ENCODE assay signal across 10 mouse cellular contexts in genomic region chr11:4308060-4308513, GRCm38 (mm10). TPM values are rescaled to one million over a fixed set of nuclear protein-coding genes. Genes with fewer than 3 reads are reported as not detected.
A peak's percentile ranks its signal among the peaks of the same experiment; 100 is the strongest.
DNase-seq lines count a peak whose midpoint lies in the region; ATAC-seq and TF ChIP-seq lines count a peak whose summit lies in the region.
"Had no signal": no experiment of that assay in that cellular context is flagged by ENCODE, and none has a peak within 500 bp of the region (broad histone marks: within the 10 kb centered on the region; RNA-seq: fewer than 3 reads in every experiment).

No protein-coding gene starts in this region.

- 0 out of 2 replicates have a peak, but pooled peaks have one; percentile 27 for TF ChIP-seq EP300 in lung, postnatal 0 days (IDR thresholded peaks at IDR 0.05)

- TF ChIP-seq CTCF in lung, postnatal 0 days (IDR thresholded peaks at IDR 0.05), result no peak
- TF ChIP-seq CTCF in thymus, adult 2 months (IDR thresholded peaks at IDR 0.05; ENCODE audit: borderline replicate concordance, control insufficient read depth, extremely low read depth, insufficient read depth, low read length, poor library complexity), result no peak

- no peaks in the 10 kb centered on the region for H3K9me3 ChIP-seq in hindbrain, embryonic 12.5 days (replicated peaks)
- H3K9me3 ChIP-seq in hindbrain, embryonic 14.5 days (ENCODE audit: control insufficient read depth, low read length), result no peaks in the 10 kb centered on the region
- H3K9me3 ChIP-seq in ES-E14 (ENCODE audit: control insufficient read depth, insufficient read depth, low read depth, low read length), result no peaks in the 10 kb centered on the region
- H3K9me3 ChIP-seq in embryonic facial prominence, embryonic 14.5 days (ENCODE audit: control insufficient read depth, low read length), result no peaks in the 10 kb centered on the region
- no peaks in the 10 kb centered on the region for H3K9me3 ChIP-seq in lung, postnatal 0 days (ENCODE audit: low read length)

- H3K36me3 ChIP-seq in hindbrain, embryonic 12.5 days, result no peaks in the 10 kb centered on the region
- no peaks in the 10 kb centered on the region for H3K36me3 ChIP-seq in hindbrain, embryonic 14.5 days (replicated peaks; ENCODE audit: control insufficient read depth, insufficient read depth)
- H3K36me3 ChIP-seq in ES-E14 (ENCODE audit: control insufficient read depth, insufficient read depth, low read length, poor library complexity, severe bottlenecking), result no peaks in the 10 kb centered on the region
- H3K36me3 ChIP-seq in embryonic facial prominence, embryonic 14.5 days (ENCODE audit: control insufficient read depth, insufficient read depth, low read length), result no peaks in the 10 kb centered on the region
- no peaks in the 10 kb centered on the region for H3K36me3 ChIP-seq in lung, postnatal 0 days (ENCODE audit: insufficient read depth, low read length)
- H3K36me3 ChIP-seq in thymus, adult 2 months (ENCODE audit: control insufficient read depth, insufficient read depth, low read length), result no peaks in the 10 kb centered on the region

- H3K27me3 ChIP-seq in hindbrain, embryonic 12.5 days, result no peaks in the 10 kb centered on the region
- H3K27me3 ChIP-seq in hindbrain, embryonic 14.5 days (ENCODE audit: control insufficient read depth, insufficient read depth, low read length), result no peaks in the 10 kb centered on the region
- no peaks in the 10 kb centered on the region; the same call in 1 of the 2 replicates for H3K27me3 ChIP-seq in embryonic facial prominence, embryonic 14.5 days (replicated peaks; ENCODE audit: control insufficient read depth, insufficient read depth, low read length)
- no peaks in the 10 kb centered on the region for H3K27me3 ChIP-seq in lung, postnatal 0 days (replicated peaks; ENCODE audit: insufficient read depth, low read length)
- H3K27me3 ChIP-seq in thymus, adult 2 months (ENCODE audit: control insufficient read depth, insufficient read depth, low read length), result no peaks in the 10 kb centered on the region

- H3K27ac ChIP-seq in hindbrain, embryonic 12.5 days, result no peak overlapping the region
- no peak overlapping the region for H3K27ac ChIP-seq in hindbrain, embryonic 14.5 days
- no peak overlapping the region for H3K27ac ChIP-seq in ES-E14 (ENCODE audit: insufficient read depth, low read depth, low read length, poor library complexity, severe bottlenecking)
- H3K27ac ChIP-seq in embryonic facial prominence, embryonic 14.5 days (replicated peaks; ENCODE audit: low read depth, low read length), result peak overlapping the region; percentile 90
- peak overlapping the region; percentile 57; the same call in 1 of the 2 replicates for H3K27ac ChIP-seq in lung, postnatal 0 days (ENCODE audit: low read length)
- H3K27ac ChIP-seq in thymus, adult 2 months (ENCODE audit: control insufficient read depth, insufficient read depth, low read length), result no peak overlapping the region

- H3K4me2 ChIP-seq in hindbrain, embryonic 12.5 days (replicated peaks), result 0 out of 2 replicates have a peak overlapping the region, but pooled peaks have one; percentile 23
- no peak overlapping the region for H3K4me2 ChIP-seq in hindbrain, embryonic 14.5 days (replicated peaks)
- H3K4me2 ChIP-seq in embryonic facial prominence, embryonic 14.5 days (ENCODE audit: low read depth, low read length), result peak overlapping the region; percentile 46
- peak overlapping the region; percentile 17; the same call in 1 of the 2 replicates for H3K4me2 ChIP-seq in lung, postnatal 0 days (replicated peaks; ENCODE audit: low read depth, low read length)

- peaks cover 10% of the 10 kb centered on the region for H3K4me1 ChIP-seq in hindbrain, embryonic 12.5 days
- H3K4me1 ChIP-seq in hindbrain, embryonic 14.5 days (replicated peaks; ENCODE audit: control insufficient read depth, insufficient read depth, low read length), result no peaks in the 10 kb centered on the region
- H3K4me1 ChIP-seq in ES-E14 (ENCODE audit: control insufficient read depth in 2 of 2, insufficient read depth in 2 of 2, low read length in 2 of 2, poor library complexity in 1 of 2), result peaks cover 6 to 34% of the 10 kb centered on the region in 2 experiments; a peak in 3 of 4 replicates
- peaks cover 33% of the 10 kb centered on the region for H3K4me1 ChIP-seq in embryonic facial prominence, embryonic 14.5 days (ENCODE audit: control insufficient read depth, insufficient read depth, low read length)
- H3K4me1 ChIP-seq in lung, postnatal 0 days (ENCODE audit: insufficient read depth, low read depth, low read length), result no peaks in the 10 kb centered on the region; the same call in 1 of the 2 replicates
- H3K4me1 ChIP-seq in thymus, adult 2 months (replicated peaks; ENCODE audit: control insufficient read depth, insufficient read depth, low read length), result no peaks in the 10 kb centered on the region

- TF ChIP-seq POLR2A in thymus, adult 2 months (IDR thresholded peaks at IDR 0.05; ENCODE audit: control insufficient read depth, extremely low read depth, insufficient read depth, low read length, poor library complexity), result no peak

- H3K4me3 ChIP-seq in hindbrain, embryonic 12.5 days, result no peak overlapping the region
- no peak overlapping the region for H3K4me3 ChIP-seq in hindbrain, embryonic 14.5 days (replicated peaks; ENCODE audit: low read length)
- H3K4me3 ChIP-seq in ES-E14 (ENCODE audit: insufficient read depth in 1 of 2, low read depth in 1 of 2, low read length in 2 of 2, poor library complexity in 1 of 2, severe bottlenecking in 1 of 2), result peak overlapping the region in 1 of 2 experiments; percentile 15; a peak in 1 of 4 replicates
- no peak overlapping the region for H3K4me3 ChIP-seq in embryonic facial prominence, embryonic 14.5 days (ENCODE audit: low read depth, low read length)
- no peak overlapping the region for H3K4me3 ChIP-seq in lung, postnatal 0 days (ENCODE audit: low read depth, low read length)
- no peak overlapping the region for H3K4me3 ChIP-seq in thymus, adult 2 months (ENCODE audit: control insufficient read depth, insufficient read depth, low read length)

- no peak overlapping the region for H3K9ac ChIP-seq in hindbrain, embryonic 12.5 days
- no peak overlapping the region for H3K9ac ChIP-seq in hindbrain, embryonic 14.5 days
- peak overlapping the region; percentile 48; the same call in 1 of the 2 replicates for H3K9ac ChIP-seq in ES-E14 (ENCODE audit: insufficient read depth, low read depth, low read length, poor library complexity, severe bottlenecking)
- H3K9ac ChIP-seq in embryonic facial prominence, embryonic 14.5 days (ENCODE audit: low read depth, low read length), result peak overlapping the region; percentile 30; the same call in 1 of the 2 replicates
- H3K9ac ChIP-seq in lung, postnatal 0 days (replicated peaks; ENCODE audit: low read depth), result no peak overlapping the region

- no peak for ATAC-seq in hindbrain, embryonic 12.5 days (ENCODE audit: low FRiP score)
- ATAC-seq in hindbrain, embryonic 14.5 days (ENCODE audit: low FRiP score), result no peak
- no peak; the same call in 1 of the 2 replicates for ATAC-seq in embryonic facial prominence, embryonic 14.5 days (ENCODE audit: low read depth)
- peak; percentile 37 for ATAC-seq in lung, postnatal 0 days

- 12% methylated on average over 6 of the region's 6 CpGs for WGBS in hindbrain, embryonic 12.5 days
- 15% methylated on average over 6 of the region's 6 CpGs for WGBS in hindbrain, embryonic 14.5 days
- 4% methylated on average over 6 of the region's 6 CpGs for WGBS in embryonic facial prominence, embryonic 14.5 days
- 15% methylated on average over 6 of the region's 6 CpGs for WGBS in lung, postnatal 0 days
- whole genome bisulfite sequencing in thymus, adult 2 months, result 77% methylated on average over 6 of the region's 6 CpGs

- in situ Hi-C loops in ES-E14 (cut with MboI; ENCODE audit: low sequenced_read_pairs in 2 of 2, unreplicated experiment in 2 of 2), result no loop called here

- no peak for DNase-seq in hindbrain, embryonic 14.5 days (ENCODE audit: low spot score)
- no peak for DNase-seq in ES-E14 (ENCODE audit: low read depth, low spot score)
- DNase-seq in embryonic facial prominence, embryonic 14.5 days (ENCODE audit: low spot score), result peak; percentile 82
- peak; percentile 73 for DNase-seq in lung, postnatal 0 days (ENCODE audit: low spot score)
- no peak for DNase-seq in cerebellum, adult 18-20 months
- no peak for DNase-seq in B cell, adult 2 months
- no peak for DNase-seq in thymus, adult 2 months
- DNase-seq: thymus, postnatal 4 days had no signal

TF ChIP-seq in ES-E14, 5 proteins besides CTCF, POLR2A, EP300 and RAD21:
- TF ChIP-seq ZC3H11A (IDR thresholded peaks at IDR 0.05; ENCODE audit: borderline replicate concordance, low read depth, low read length) (no peak), ZNF384 (IDR thresholded peaks at IDR 0.05; ENCODE audit: low read depth, low read length) (no peak), HCFC1 (IDR thresholded peaks at IDR 0.05; ENCODE audit: borderline replicate concordance, insufficient read depth, low read length) (no peak), CHD2 (IDR thresholded peaks at IDR 0.05; ENCODE audit: low read depth, low read length) (no peak), MAFK (IDR thresholded peaks at IDR 0.05; ENCODE audit: insufficient read depth, low read depth, low read length) (no peak)

RNA-seq across cellular contexts. Expression of gene Lif, which starts 50.7 kb away (rescaled TPM):
- polyA plus RNA-seq in hindbrain, embryonic 12.5 days (2016; fragmentation: Nextera tagmentation; extraction: Ambion mirVana), result not detected in 2 replicates
- 0.29 TPM in 1 of 2 replicates, not detected in the other for polyA plus RNA-seq in hindbrain, embryonic 14.5 days (2014; fragmentation: Nextera tagmentation; extraction: Ambion mirVana)
- 6.6 and 7.9 TPM in 2 replicates for total RNA-seq in ES-E14 (2012; rRNA removed)
- 0.57 and 0.67 TPM in 2 replicates for polyA plus RNA-seq in embryonic facial prominence, embryonic 14.5 days (2014; fragmentation: Nextera tagmentation; extraction: Ambion mirVana)
- 0.57 and 0.94 TPM in 2 replicates for polyA plus RNA-seq in lung, postnatal 0 days (2015; fragmentation: Nextera tagmentation; extraction: Ambion mirVana)
- 1.7 and 2.2 TPM in 2 replicates for polyA plus RNA-seq in thymus, adult 2 months (2012; rRNA removed)
- polyA plus RNA-seq: neural tube, embryonic 11.5 days had no signal

Comparison
In these comparisons a context has a peak if more than half of its experiments do, and no peak if none do; other contexts are left out.
1. H3K27ac ChIP-seq: peak in embryonic facial prominence, embryonic 14.5 days (single experiment) and lung, postnatal 0 days (single experiment); none in hindbrain, embryonic 12.5 days (single experiment), hindbrain, embryonic 14.5 days (single experiment), ES-E14 (single experiment) and thymus, adult 2 months (single experiment).
2. H3K9ac ChIP-seq: peak in ES-E14 (single experiment) and embryonic facial prominence, embryonic 14.5 days (single experiment); none in hindbrain, embryonic 12.5 days (single experiment), hindbrain, embryonic 14.5 days (single experiment) and lung, postnatal 0 days (single experiment).
3. DNase-seq: peak in embryonic facial prominence, embryonic 14.5 days (single experiment) and lung, postnatal 0 days (single experiment); none in hindbrain, embryonic 14.5 days (single experiment), ES-E14 (single experiment), cerebellum, adult 18-20 months (0 of 2), B cell, adult 2 months (0 of 2) and thymus, adult 2 months (single experiment).